Mouse (Mus musculus) C2C12 (cell line): ENCODE data around the gene Pate2. TPM values are rescaled to one million over a fixed set of nuclear protein-coding genes. Genes with fewer than 3 reads are reported as not detected.

Source experiments
- H3K27me3 ChIP-seq: one replicate; pipeline ENCODE4 v1.6.1; 2011; ENCODE audit not compliant: control insufficient read depth, insufficient read depth, insufficient read length
- H3K36me3 ChIP-seq: one replicate; pipeline ENCODE4 v1.6.1; 2011; ENCODE audit not compliant: control insufficient read depth, insufficient read depth
- H3K4me3 ChIP-seq: one replicate; pipeline ENCODE4 v1.5.1; 2011; ENCODE audit warnings: mild to moderate bottlenecking, control low read depth; ENCODE audit not compliant: poor library complexity, insufficient read depth, severe bottlenecking
- H3K79me2 ChIP-seq: one replicate; pipeline ENCODE4 v1.6.1; 2011; ENCODE audit not compliant: control insufficient read depth, insufficient read depth
- H3K79me3 ChIP-seq: one replicate; pipeline ENCODE4 v1.6.1; 2011; ENCODE audit warnings: low read depth, control low read depth
- H3ac ChIP-seq: one replicate; pipeline ENCODE3; 2011; ENCODE audit warnings: low read depth; ENCODE audit not compliant: control insufficient read depth, insufficient read length
- CEBPB ChIP-seq: IDR thresholded peaks from one replicate; pipeline ENCODE4 v1.6.1; 2011; ENCODE audit warnings: low read depth, mild to moderate bottlenecking, control low read depth, moderate library complexity
- CTCF ChIP-seq: IDR thresholded peaks from one replicate; pipeline ENCODE4 v1.5.1; 2011; ENCODE audit not compliant: control insufficient read depth, insufficient read depth, insufficient read length
- FOSL1 ChIP-seq: IDR thresholded peaks from one replicate; pipeline ENCODE4 v1.8.0; 2011; ENCODE audit warnings: mild to moderate bottlenecking, low read length; ENCODE audit not compliant: poor library complexity, insufficient read depth, severe bottlenecking
- MAX ChIP-seq: IDR thresholded peaks from one replicate; pipeline ENCODE4 v1.6.1; 2011; ENCODE audit warnings: mild to moderate bottlenecking, control low read depth
- MYOD1 ChIP-seq: IDR thresholded peaks from one replicate; pipeline ENCODE4 v1.6.1; 2011; ENCODE audit warnings: low read depth; ENCODE audit not compliant: control insufficient read depth, insufficient read length
- MYOG ChIP-seq: IDR thresholded peaks from one replicate; pipeline ENCODE4 v1.6.1; 2011; ENCODE audit not compliant: control insufficient read depth, insufficient read length; ENCODE audit errors: extremely low read depth
- USF1 ChIP-seq: IDR thresholded peaks from one replicate; pipeline ENCODE4 v1.6.1; 2011; ENCODE audit warnings: low read depth, mild to moderate bottlenecking, control low read depth, moderate library complexity
- polyA plus RNA-seq: library from polyadenylated mRNA; unstranded; fragments of >200 nt; fragmentation: generic; extraction: Trizol; gene quantifications from one replicate; pipeline ENCODE4 v1.2.1, GENCODE M21; 2012; ENCODE audit warnings: missing spikeins

Pate2 gene
- polyA plus RNA-seq, 1 experiment: 0.34 TPM

DNA sequence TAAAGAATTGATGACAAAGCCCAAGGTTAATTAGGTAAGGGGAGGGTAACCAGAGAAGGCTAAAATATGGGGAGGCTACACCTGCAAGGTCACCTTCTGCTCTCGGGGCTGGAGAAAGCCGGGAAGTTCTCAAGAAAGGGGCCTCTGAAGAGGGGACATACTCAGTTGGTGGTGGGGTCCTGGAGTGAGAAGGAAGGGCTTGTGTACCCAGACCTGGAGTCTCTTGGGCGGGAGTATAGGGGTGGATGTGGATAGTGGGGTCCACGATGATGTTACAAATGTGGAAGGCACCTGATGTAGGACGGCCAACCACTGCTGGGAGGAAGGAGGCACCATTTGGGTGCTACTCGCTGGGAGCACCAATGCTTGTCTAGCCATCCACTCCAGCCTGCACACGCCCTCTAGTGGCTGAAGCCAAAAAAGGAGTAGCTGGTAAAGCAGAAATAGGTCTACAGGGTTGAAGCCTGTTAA, 46.1 kb upstream of the Pate2 start:
- Histone ChIP-seq H3K79me2 (no peaks in the 10 kb centered on the region), H3K79me3 (no peaks in the 10 kb centered on the region), H3K36me3 (no peaks in the 10 kb centered on the region), H3K4me3 (no peak overlapping the region), H3ac (no peak overlapping the region), H3K27me3 (no peaks in the 10 kb centered on the region)
- TF ChIP-seq MAX (no peak), CEBPB (no peak), USF1 (no peak), MYOG (no peak), CTCF (peak; percentile 37), FOSL1 (no peak)

DNA sequence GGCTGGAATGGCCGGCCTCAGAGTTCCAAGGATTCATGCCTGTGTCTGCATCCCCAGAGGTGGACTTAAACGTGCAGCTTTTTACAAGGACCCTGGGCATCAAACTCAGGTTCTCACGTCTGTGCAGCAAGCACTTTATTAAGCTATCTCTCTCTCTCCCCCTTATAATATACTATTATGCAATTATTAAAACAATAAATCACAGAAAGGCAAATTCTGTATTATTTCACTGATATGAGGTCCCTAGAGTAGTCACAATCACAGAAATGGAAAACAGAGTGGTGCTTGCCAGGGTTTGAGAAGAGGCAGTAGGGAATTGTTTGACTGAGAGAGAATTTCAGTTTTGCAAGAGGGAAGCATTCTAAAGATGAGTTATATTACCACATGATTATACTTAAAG, 40.9 kb upstream of the Pate2 start:
- Histone ChIP-seq H3K79me2 (no peaks in the 10 kb centered on the region), H3K79me3 (no peaks in the 10 kb centered on the region), H3K4me3 (no peak overlapping the region), H3ac (no peak overlapping the region), H3K27me3 (no peaks in the 10 kb centered on the region), H3K36me3 (no peaks in the 10 kb centered on the region)
- TF ChIP-seq MYOG (no peak), MAX (no peak), USF1 (no peak), MYOD1 (no peak), CTCF (no peak), FOSL1 (no peak)

DNA sequence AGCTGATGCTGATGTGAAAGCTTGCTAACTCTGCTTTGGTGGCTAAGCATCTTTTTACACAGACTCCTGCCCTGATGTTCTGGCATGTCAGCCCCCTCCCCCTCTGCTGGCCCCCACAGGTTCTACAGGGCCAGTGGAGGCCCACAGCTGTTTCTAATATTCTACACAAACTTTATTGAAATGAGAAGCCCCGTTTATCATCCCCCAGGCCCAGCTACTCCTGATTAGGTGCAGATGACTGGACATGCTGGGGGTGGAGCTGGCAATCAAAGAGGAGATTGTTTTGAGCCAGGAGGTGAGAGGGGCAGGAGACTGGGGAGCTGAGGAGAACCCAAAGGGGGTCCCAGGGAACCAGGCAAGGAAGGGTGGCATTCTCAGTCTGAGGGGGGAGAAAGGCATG, 40.3 kb upstream of the Pate2 start:
- no peaks in the 10 kb centered on the region for H3K36me3 ChIP-seq
- no peaks in the 10 kb centered on the region for H3K79me3 ChIP-seq
- TF ChIP-seq FOSL1 (no peak), MYOG (no peak), CEBPB (no peak), MYOD1 (no peak), CTCF (no peak), MAX (no peak), USF1 (no peak)
- no peak overlapping the region for H3K4me3 ChIP-seq
- H3K79me2 ChIP-seq: no peaks in the 10 kb centered on the region
- no peaks in the 10 kb centered on the region for H3K27me3 ChIP-seq
- no peak overlapping the region for H3ac ChIP-seq

DNA sequence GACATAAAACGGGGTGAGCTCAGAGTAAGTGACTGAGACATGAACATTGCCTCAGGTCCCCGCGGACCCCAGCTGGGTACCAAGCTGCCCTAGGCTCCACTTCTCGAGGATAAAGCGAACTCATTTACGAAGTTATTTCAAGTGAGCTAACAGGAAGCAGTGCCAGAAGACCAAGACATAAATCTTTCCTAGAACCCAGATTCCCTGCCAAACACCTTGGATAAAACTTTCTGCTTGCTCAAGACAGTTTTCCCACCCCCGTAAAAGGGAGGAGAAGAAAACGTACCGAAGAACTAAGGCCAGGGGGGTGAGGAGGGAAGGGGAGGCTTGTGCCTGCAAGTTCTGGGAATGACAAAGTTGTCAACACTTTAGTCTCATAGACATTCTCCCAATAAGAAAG, 36.8 kb upstream of the Pate2 start:
- TF ChIP-seq MAX: no peak
- TF ChIP-seq FOSL1: no peak
- H3K79me3 ChIP-seq: no peaks in the 10 kb centered on the region
- no peaks in the 10 kb centered on the region for H3K79me2 ChIP-seq
- no peak overlapping the region for H3K4me3 ChIP-seq
- no peaks in the 10 kb centered on the region for H3K36me3 ChIP-seq
- H3ac ChIP-seq: no peak overlapping the region
- H3K27me3 ChIP-seq: no peaks in the 10 kb centered on the region

DNA sequence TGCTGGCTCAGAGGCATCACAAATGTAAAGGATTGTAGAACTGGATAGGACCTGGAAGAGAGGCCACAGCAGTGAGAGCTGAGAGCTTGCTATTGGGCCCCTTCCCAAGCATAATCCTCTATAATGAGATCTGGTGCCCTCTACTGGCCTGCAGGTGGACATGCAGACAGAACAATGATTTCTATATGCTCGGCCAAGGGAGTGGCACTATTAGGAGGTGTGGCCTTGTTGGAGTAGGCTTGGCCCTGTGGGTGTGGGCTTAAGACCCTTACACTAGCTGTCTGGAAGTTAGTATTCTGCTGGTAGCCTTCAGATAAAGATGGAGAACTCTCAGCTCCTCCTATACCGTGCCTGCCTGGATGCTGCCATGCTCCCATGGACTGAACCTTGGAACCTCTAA, 35.0 kb upstream of the Pate2 start:
- Histone ChIP-seq H3K79me2 (no peaks in the 10 kb centered on the region), H3ac (no peak overlapping the region), H3K27me3 (no peaks in the 10 kb centered on the region), H3K79me3 (no peaks in the 10 kb centered on the region), H3K4me3 (no peak overlapping the region), H3K36me3 (no peaks in the 10 kb centered on the region)
- no peak for TF ChIP-seq FOSL1
- peak; percentile 59 for TF ChIP-seq CTCF
- no peak for TF ChIP-seq USF1

DNA sequence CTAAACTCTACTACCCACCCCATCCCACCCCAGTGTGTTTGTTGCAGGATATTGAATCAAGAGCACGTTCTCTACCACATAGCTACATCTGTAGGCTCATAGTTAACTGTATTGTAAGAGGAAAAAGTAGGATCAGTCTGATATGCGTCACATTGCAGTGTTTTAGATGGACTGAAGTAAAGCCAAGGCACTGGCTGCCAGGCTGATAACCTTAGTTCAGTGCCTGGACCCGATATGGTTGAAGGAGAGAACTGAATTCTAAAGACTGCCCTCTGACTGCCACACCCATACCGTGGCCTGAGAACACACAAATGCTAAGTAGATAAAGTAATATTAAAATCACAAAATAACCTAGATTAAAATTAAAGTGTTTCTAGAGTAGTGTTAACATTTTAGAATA, 34.2 kb upstream of the Pate2 start:
- TF ChIP-seq USF1 (no peak), CEBPB (no peak), FOSL1 (no peak), CTCF (no peak), MYOD1 (no peak), MYOG (no peak), MAX (no peak)
- no peaks in the 10 kb centered on the region for H3K27me3 ChIP-seq
- no peaks in the 10 kb centered on the region for H3K79me3 ChIP-seq
- H3ac ChIP-seq: no peak overlapping the region
- H3K36me3 ChIP-seq: no peaks in the 10 kb centered on the region
- no peak overlapping the region for H3K4me3 ChIP-seq
- no peaks in the 10 kb centered on the region for H3K79me2 ChIP-seq

DNA sequence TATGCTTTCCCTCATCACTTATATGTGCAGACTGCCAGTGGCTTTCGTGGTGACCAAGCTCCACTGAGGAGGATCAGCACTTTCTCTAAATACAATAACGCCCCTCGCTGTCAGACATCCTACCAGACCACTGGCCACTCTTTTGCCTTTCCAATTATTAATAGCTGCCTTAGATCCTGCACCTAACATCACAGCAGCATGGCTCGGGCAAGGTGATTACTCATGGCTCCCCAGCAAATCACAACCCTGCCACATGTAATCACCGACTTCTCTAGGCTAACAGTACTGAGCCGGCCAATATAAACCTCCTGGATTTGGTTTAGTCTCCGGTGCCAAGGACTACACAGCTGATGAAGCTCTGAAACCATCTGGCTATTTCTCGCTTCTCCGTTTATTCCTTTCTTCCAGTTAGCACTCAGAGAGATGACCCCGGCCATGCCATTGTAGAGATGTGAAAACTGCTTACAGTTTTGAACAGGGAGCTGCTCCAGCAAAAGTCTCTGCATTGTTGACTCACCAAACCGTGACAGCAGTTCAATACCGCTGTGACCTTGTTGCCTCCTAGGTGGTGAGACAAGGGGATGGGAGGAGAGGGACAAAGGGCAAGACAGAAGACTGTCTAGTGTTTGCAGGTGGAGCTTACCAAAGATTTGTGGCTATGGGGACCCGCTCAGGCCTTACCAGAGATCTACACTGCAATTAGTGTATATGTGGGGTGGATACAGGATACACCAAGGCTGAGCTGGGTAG, 30.9 kb upstream of the Pate2 start:
- Histone ChIP-seq H3K27me3 (no peaks in the 10 kb centered on the region), H3K36me3 (no peaks in the 10 kb centered on the region), H3K4me3 (no peak overlapping the region), H3K79me3 (no peaks in the 10 kb centered on the region), H3ac (no peak overlapping the region), H3K79me2 (no peaks in the 10 kb centered on the region)
- no peak for TF ChIP-seq USF1
- no peak for TF ChIP-seq CEBPB
- TF ChIP-seq MYOG: no peak
- no peak for TF ChIP-seq MYOD1
- TF ChIP-seq CTCF: no peak
- TF ChIP-seq FOSL1: no peak
- TF ChIP-seq MAX: no peak
